Mouse (Mus musculus) MEL-GATA-1-ER (cell line): Measurements from ENCODE around the gene Phf5a.

Experiments
- DNase-seq: peaks from one replicate; pipeline ENCODE4 v3.0.0-alpha.2; 2012; ENCODE audit warnings: low read depth; ENCODE audit errors: extremely low read depth

The Phf5a gene

DNA sequence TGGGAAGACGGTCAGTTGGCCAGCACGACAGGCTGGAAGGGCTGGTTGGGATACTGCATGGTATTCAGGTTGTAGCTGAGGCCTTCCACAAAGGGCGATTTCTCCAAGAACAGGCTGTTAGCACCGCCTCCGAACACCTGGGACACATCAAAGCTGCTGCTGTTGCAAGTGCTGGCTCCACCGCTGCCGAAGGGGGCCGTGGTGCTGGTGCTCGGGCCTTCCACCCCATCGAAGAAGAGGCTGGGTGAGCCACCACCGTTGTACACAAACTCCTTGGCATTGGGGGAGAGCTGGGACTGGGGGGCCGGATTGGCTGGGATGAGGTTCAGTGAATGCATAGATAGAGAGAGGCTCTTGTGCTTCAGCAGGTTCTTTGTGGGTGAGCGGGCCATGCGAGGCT, 21.0 kb downstream of the Phf5a start:
- no peak for DNase-seq

DNA sequence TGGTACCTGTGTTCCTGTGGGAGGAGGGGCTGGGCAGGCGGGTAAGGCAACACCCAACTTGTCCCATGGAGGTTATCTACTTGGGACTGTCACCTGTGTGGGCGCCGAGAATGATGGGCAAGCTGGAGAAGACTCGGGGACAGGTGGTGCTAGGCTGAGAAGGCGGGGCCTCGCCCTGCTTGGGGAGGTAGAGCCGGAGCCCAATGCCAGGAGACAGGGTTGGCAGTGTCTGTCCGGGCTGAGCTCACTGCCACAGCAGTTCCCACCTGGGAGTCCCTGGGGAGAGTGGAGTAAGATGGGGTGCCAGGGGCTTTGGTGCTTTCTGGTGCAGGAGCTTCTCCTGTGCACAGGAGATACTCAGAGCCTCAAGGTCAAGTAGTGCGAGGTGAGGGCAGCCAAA, 22.6 kb downstream of the Phf5a start:
- DNase-seq: no peak

DNA sequence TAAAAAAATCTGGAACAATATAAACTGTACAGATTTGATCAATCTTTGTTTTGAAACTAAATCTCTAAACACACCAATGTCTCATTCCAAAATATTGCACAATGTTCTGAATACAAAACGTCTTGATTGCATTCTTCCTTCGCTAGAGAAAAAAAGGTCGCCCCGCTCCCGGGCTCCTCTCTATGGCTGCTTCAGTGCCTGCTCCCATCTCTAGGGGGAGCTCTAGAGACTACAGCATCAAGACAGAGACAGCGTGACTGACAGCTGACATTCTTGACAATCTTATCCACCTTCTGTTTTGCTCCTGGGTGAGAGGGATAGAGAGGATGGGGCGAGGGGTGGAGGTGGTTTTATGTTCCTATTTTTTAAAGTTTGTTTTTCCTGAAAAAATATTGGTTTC, 23.4 kb downstream of the Phf5a start:
- no peak for DNase-seq

DNA sequence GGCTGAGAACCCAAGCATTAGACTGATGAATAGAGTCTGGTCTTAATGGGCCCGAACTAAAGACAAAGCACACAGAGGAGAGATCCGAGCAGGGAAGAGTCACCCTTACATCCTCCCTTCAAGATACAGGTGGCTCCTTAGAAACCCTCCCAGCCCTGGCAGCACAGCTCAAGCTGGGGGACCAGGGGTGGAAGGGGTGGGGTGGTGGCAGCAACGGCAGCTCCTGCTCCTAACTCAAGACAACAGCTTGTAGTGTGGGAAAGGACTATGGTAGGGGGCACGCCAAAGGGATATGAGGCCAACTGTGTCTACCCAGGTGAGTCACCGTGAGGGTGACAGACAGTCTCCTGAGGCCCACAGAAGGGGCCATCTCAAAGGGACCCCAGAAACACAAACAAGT, 23.9 kb downstream of the Phf5a start:
- DNase-seq: no peak

DNA sequence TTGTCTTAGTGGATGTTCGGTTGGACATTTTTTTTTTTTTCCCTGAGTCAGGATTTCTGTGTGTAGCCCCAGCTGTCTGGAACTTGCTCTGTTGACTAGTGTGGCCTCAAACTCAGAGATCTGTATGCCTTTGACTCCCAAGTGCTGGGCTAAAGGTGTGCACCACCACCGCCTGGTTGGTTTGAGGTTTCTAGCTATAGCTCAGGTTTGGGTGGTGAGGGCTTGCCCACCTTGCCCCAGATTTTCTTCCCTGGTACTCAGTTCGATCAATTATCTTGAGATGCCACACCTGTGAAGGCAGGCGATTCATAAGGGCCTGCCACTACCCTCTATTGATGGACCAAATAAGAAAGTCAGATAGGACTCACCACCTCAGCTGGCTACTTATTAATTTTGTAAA, 24.6 kb downstream of the Phf5a start:
- DNase-seq: no peak

DNA sequence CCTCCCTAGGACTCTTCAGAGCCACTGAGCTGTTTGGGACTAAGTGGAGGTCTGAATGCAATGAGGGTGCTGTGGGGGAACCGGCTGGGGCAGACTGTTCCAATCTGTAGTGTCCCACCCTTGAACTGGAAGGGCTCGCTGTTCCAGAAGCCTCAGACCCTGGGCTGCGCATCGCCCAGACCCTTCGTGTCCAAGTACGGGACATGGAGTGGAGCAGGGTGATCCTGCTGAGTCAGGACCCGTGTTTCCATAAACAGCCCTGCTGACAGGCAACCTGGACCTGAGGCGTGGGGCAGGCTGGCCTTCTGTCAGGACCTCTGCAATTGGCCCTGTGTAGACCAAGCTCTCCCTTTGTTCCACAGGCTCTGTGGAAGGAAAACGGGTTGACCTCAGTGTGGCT, 25.0 kb downstream of the Phf5a start:
- DNase-seq: no peak

DNA sequence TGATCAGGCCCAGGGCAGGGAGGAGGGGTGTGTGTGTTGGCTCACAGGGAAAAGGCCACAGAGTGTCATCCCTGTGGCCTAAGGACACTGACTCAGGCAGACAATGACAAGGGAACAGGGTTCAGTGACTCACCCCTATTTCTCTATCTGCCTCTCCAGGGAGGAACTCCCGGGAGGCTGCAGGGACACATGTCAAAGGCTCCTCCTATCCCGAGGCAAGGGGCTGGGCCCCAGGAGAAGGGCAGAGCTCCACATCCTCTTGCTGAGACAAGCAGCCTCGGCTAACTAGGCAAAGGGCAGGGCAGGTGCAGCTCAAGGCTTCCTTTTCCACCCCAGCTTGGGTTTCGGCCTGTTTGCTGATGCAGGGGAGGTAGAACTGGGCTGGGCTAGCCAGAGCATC, 26.0 kb downstream of the Phf5a start:
- DNase-seq: no peak

DNA sequence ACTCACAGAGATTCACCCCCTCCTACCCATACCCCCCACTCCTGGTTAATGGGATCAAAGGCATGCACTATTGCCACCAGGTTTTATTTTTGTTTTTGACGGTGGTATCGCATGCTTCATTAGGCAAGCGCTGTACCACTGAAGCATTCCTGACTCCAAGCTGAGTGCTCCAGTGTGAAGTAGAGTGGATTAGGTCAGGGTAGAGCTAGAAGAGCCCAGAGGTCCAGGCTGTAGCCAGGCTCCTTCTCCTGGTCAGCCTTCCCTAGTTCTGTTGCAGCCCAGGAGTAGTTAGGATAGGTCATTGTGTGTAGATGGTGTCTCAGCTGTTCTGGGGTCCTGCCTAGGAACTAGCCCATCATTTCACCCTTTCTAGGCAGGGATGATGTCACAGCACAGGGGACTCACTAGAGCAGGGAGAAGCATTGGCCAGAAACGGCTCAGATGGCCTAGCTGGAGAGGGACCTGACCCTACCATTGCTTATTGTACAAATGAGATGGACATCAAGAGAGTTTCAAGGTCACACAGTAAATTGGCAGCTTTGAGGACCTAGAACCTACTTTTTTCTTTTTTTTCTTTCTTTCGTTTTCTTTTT, 26.6 kb downstream of the Phf5a start:
- DNase-seq: no peak

DNA sequence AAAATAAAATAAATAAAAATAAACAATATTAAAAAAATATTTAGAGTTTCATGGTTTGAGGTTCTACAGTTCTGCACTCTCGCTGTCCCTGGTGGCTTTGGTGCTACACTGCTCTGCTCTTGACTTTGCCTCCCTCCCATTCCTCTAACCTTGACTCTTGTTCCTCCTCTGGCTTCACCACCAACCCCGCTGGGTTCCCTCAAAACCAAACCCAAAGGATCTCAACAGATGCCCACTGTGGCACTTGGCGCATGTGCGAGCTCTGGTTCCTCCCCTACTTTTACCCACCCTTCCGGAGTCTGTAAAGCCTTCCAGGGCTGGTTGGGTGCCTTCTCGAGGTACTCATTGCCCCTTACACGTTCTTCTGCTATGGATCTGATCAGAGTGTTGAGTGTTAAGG, 29.4 kb downstream of the Phf5a start:
- no peak for DNase-seq

DNA sequence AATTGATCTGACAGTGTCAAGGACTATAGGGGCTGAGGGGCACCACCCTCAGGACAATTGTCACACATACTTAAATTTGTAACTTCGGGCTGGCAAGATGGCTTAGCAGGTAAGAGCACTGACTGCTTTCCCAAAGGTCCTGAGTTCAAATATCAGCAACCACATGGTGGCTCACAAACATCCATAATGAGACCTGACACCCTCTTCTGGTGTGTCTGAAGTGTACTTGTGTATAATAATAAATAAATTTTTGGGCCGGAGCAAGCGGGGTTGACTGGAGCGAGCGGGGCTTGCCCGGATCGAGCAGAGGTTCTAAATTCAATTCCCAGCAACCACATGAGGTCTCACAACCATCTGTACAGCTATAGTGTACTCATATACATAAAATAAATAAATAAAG, 31.4 kb downstream of the Phf5a start:
- DNase-seq: no peak

DNA sequence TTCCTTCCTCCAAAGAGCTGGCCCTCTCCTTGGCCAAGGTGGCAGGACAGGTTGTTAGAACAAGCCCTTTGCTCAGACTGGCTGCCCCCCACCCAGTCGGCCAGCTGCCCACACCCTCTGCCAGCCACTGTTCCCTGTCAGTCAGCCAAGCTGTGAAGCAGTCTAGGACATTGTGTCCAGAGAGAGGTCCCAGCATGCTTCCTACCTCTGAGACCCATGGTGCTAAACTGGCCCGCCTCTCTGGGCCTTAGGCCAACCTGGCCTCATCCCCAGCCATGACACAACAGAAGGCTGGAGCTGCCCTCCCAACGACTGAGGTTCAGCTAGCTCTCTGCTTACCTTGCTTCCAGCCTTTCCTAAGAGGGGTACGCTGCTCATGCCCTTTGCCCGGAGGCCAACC, 32.1 kb downstream of the Phf5a start:
- DNase-seq: no peak

DNA sequence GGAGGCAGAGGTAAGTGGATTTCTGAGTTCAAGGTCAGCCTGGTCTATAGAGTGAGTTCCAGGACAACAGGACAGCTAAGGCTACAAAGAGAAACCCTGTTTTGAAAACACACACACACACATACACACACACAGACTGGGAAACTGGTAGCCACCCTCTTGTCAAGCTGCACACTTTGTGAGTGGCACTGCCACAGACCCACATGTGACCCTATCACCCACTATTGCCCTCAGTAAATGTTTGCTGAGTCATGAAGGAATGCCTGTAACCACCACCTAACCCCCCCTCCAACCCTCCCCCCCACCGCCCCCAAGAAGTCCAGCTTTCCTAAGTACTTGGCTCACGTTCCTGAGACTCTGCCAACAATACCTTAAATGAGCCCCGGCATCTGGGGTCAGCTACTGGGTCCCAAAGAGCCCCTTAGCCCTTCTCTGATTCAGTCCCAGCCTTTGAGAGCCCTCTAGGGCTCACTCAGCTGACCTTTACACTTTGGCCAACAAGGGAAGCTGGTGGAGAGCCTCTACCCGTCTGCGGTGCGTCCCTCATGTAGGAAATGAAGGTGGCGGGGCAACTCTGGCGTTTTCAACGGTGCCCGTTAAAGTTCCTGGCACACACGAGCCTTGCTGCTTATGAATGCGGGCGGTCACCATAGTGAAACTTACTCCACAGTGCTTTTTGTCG, 33.0 kb downstream of the Phf5a start:
- DNase-seq: no peak

DNA sequence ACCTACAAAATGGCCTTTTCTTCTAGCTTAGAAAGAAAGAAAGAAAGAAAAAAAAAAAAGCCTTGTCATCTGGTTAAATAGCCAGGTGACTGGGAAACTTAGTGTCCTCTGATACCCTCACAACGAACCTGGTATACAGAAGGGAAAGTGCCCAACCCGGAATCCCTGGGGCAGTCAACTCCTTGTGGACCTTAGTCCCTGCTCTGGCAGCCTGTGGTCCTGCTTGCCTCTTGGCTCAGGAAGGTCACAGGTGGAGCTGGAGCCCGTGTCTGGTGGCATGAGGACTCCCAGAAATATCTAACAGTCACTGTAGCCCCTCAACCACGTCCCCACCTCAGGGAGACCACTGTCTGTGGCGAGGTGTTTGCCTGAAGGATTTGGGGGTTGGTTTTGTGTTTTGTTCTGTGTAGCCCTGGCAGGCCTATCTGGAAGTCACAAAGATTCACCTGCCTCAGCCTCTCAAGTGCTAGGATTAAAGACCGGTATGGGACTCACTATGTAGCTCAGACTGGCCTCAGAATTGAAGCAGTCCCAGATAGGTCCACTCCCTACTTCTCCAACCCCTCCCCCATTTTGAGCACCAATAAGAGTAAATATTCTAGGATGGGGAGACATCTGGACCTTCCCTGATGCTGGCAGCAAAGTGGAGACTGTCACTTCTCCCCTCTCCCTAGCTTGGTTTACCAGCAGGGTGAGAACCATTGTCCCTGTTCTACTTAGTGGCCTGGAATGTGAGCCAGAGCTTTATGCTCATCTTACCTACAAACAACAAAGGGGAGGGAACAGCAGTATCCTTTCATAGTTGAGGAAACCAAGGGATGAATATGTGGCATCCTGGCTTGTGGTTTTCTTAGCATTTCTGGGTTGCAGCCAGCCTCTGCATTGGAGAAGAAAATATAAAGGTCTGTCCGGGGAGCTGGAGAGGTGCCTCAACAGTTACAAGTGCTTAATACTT, 34.5 kb downstream of the Phf5a start:
- no peak for DNase-seq

DNA sequence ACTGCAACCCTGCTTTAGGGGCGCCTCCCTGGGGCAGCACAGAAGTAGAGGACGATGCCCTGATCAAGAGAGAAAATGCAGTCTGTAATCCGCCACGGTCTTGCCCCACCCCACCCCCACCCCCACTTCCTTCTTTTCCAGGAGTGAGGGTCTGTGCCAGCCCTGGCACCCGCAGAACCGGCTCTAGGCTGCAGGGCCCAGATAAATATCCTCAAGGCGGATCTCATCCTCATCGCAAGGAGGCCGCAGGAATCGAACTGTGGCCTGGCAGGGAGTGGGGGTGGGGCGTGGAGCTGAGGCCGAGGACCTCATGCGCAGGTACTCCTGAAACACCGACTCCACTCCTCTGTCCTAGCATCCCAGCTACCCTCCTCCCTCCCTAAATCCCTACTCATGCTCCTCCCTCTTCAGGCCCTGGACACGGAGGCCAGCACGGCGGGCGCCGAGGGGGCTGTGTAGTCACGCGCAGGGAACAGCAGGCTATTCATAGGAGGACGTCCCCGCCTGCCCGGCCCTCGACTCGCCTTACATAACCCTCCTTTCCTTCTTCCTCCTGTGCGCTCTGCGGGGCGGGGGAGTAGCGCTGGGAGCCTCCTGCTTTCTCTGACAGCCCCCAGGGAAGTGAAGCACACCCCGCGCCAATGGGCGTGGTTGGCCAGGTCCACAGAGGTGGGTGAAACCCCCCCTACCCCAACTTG, 35.4 kb downstream of the Phf5a start:
- DNase-seq: peak; percentile 49

DNA sequence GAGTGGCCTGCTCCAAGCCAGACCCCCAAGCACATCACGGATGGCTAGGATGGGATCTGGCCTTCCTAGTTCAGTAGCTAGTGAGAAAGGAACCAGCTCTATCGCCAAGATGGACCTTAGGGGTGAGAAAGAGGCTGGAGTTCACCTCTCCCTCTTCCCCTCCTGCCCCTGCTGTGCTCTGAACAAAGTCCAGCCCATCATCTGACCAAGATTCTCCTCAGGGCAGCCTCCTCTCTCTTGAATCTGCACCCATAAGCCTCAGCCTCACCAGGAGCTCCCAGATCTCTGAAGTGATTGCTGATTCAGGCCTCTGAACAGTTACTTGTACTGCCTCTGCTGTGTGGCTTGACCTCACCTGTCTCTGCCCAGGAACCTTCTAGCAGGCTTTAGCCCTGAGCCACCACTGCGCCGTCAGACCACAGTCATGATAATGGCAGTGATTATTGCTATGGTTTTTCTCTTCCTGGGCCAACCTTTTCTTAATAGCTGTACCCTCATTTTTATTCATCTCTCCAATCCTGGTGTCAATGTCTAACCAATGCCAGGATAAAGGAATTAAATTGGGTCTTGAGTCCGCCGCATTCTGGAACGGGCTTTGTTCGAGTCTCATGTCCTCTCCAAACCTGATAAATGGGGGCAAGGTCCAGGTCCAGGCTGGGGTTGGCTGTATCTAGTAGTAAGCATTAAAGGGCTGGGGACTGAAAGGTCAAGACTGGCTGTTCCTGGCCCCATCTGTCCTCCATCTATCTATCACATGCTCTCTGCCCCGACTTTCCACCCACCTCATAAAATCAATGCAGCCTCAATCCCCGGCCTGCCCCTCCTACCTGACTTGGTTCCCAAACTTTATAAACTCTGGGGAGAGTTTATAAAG, 36.5 kb downstream of the Phf5a start:
- DNase-seq: no peak

DNA sequence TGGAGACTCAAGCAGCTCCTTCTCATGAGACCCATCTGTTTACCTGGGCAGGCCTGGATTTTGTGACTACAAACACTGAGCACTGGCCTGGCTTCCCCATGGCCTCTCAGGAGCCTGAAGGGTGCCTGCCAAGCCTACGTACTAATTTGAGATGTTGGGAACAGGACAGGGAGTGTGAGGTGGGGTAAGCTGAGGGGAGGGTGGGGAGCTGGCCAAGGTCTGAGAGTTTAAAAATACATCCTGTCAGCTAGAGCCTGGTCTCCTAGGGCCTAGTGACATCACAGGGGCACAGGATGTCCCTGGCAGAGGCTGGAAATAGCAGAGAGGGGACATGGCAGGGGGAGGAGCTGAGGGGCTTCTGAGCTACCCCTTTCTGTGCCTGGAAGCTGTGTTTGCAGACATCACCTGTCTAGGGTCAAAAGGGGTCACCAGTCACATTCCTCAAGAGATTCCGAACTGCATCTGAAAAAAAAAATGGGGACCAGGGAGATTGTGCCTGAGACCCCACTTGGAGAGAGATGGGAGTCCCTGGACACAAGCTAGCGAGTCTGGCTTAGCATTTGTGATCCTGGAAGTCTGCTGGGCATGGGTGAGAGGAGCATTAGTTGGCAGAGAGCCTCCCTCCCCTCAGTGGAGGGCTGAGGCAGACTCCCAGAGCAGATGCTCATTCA, 37.4 kb downstream of the Phf5a start:
- no peak for DNase-seq

DNA sequence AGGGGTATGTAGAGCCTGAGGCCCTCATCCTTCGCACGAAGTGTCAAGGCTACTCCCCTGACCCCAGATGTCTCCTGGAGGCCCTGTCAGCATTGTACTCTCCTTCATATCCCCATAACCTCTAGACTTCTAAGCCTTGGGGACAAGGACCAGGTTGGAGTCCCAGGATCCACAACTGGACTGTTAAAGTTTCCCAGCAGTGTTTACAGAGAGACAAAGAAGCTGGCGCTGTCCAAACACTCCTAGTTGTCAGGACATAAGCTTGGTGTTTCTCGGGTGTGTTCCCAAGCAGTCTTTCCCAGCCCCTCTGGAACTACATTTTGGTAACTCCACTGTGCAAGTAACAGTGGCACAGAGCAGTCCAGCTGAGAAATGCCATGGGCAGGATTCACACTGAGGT, 38.2 kb downstream of the Phf5a start:
- no peak for DNase-seq

DNA sequence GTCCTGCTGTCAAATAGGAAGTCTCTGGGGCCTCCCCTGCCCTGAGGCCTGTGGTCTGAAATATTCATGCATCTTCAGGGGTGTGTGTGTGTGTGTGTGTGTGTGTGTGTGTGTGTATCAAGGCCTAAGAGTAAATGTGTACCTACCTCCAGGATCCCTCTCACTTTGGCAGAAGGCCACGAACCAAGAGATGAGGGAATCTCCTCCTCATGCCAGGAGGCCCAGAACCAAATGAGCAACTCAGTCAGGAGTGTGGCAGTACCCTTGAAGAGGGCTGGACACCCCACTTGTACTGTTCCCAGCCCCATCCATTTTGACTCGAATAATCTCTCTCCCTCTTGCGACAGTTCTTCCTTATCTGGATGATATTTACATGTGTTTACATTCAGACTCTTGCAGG, 39.5 kb downstream of the Phf5a start:
- DNase-seq: no peak

DNA sequence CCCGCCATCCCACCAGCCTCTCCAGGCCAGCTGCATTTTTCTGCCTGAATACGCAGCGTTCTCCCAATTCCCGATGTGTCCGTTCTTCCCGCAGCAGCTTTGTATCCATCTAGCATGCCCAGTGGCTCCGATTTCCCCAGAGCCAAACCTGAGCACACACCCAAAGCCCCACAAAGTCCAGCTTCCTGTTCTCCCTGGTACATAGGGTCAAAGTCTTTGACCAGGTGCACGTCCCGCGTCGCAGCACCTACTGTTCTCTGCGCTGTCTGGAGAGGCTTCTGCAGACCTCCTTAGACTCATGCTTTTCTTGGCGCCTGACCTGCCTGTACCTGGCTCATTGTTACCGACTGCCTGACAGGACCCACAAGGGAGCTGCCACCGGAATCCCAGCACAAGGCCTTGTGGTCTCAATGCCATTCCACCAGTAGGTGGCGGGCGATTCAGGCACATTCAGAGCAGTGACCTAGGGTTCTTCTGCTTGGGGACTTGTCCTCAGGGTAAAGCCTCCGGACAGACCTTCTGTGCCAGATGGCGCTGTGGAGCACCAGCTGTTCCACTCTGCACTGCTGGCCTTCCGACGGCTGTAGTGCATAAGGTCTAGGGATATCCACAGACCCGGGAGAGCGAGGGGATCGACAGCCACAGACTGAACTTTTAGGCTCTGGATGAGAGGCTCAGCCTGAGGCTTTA, 40.4 kb downstream of the Phf5a start:
- DNase-seq: peak; percentile 85

DNA sequence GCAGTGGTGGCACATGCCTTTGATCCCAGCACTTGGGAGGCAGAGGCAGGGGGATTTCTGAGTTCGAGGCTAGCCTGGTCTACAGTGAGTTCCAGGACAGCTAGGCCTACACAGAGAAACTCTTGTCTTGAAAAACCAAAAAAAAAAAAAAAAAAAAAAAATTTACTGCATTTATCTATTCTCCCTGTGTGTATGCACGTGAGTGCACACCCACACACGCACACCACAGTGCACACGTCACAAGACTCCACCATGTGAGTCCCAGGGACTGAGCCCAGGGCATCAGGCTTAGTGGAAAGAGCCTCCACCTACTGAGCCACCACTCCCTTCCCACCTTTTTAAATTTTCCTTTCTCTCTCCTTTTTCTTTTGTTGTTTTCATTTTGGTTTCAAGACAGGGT, 41.2 kb downstream of the Phf5a start:
- no peak for DNase-seq
